Mouse (Mus musculus) T-cell, adult 2 months (primary cell): Measurements from ENCODE around the gene Nfic.

Source experiments
- DNase-seq: peaks from one replicate; pipeline ENCODE4 v3.0.0; 2022; ENCODE audit warnings: low spot score

Nfic gene

DNA sequence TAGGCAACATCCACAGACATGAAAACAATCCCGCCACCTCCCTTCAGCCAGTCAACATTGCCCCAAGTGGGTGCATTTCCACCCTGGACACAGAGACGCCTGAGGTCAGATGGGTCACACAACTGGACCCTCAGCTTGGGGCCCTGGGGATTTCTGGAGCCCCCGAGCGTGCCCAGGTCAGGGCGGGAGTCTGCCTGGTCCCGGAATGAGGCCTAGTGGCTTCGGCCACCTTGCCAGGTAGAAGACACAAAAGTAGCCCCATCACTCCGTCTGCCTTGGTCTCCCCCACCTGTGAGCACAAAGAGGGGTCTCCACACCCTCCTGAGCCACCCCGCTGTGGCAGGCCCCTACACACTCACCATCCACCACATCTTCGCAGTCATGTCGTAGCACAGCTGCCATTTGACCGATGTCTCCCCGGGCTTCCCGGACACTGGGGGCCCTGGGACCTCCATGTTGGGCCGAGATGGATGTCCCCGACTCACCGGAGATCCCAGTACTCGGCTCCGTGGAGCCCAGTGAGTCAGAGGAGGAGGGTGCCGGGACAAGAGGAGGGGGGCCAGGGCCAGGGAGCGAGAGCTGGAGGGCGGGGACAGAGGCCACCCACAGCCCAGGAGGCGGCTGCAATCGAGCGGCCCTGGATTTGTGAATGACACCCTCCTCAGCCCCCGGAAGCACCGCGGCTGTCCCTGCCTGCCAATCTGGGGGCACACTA, at the start of gene Nfic:
TSS of gene Nfic (minus strand) at position 455 of the 715 bp plus-strand sequence.
- no peak for DNase-seq

DNA sequence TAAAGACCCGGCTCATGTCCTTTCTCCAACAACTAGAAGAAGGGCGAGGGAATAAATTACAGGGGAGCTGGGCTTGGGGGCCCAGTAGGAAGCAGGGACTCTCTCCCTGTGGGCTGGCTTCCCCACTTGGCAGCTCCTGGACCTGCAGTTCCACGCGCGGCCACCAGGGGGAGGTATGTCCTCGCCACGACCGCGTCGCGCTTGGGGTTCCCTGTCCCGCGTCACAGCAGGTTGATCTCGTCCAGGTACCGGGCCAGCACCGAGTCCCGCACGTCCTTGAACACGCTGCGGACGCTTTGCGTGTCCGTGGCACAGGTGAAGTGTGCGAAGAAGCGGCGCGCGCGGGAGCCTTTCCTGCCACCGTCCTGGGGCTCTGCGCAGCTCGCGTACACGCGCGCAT, 47.2 kb upstream of the Nfic start:
- peak; percentile 90 for DNase-seq

DNA sequence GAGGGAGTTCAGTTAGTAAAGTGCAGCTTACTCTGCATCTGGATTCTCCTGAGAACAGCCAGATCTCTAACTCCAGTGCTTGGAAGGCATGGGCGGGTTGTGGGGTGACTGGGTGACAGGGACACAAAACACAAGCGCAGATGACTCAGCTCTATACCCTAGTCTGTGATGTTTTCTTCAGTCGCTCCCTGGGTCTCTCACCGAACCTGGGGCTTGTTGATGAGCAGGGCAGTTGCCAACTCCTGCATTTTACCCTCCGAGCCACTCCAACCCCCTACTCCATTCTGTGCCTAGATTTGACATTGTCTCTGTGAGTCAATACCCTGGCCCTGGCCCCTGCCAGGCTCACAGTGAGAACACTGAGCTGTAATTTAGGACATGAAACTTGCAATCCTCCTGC, 46.4 kb upstream of the Nfic start:
- no peak for DNase-seq

DNA sequence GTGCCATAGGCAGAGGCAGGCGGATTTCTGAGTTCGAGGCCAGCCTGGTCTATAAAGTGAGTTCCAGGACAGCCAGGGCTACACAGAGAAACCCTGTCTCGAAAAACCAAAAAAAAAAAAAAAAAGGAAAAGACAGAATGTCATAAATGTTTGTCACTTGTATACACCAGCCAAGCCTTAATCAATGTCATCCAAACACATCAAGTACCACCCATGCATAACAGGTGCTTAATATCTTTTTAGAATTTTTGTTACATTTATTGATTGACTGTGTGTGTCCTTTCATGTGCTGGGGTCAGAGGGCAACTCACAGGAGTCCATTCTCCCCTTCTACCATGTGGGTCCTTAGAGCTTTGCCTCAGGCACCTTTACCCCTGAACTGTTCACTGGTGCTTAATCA, 44.6 kb upstream of the Nfic start, which contains the start of gene S1pr4:
TSS of gene S1pr4 (minus strand) at position 101 of the 400 bp plus-strand sequence.
- no peak for DNase-seq

DNA sequence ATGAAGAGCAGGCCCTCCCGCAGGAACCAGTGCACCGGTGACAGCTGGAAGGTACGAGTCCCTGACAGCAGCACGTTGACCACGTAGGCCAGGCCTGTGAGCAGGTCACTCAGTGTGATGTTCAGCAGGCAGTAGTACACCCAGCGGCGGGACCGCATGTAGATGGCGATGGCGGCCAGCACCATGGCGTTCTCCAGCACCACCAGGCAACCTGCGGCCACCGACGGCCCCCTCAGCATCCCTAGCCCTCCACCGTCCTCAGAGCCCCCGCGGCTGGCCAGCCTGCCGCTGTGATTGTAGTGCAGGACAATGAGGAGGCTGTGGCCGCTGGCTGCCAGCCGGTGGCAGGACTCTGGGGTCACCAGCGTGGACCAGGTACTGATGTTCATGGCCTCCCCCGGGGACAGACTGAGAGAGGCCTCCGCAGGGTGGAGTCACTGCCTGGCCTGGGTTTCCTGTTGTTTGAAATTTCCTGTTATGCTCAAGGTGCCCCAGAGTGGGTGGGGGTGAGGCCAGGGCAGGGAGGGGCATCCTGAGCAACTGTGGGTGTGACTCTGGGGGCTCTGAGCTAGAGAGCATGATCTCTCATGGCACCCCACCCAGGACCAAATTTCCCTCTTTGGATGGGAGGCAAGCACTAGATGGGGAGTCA, 43.9 kb upstream of the Nfic start:
- peak; percentile 89 for DNase-seq

DNA sequence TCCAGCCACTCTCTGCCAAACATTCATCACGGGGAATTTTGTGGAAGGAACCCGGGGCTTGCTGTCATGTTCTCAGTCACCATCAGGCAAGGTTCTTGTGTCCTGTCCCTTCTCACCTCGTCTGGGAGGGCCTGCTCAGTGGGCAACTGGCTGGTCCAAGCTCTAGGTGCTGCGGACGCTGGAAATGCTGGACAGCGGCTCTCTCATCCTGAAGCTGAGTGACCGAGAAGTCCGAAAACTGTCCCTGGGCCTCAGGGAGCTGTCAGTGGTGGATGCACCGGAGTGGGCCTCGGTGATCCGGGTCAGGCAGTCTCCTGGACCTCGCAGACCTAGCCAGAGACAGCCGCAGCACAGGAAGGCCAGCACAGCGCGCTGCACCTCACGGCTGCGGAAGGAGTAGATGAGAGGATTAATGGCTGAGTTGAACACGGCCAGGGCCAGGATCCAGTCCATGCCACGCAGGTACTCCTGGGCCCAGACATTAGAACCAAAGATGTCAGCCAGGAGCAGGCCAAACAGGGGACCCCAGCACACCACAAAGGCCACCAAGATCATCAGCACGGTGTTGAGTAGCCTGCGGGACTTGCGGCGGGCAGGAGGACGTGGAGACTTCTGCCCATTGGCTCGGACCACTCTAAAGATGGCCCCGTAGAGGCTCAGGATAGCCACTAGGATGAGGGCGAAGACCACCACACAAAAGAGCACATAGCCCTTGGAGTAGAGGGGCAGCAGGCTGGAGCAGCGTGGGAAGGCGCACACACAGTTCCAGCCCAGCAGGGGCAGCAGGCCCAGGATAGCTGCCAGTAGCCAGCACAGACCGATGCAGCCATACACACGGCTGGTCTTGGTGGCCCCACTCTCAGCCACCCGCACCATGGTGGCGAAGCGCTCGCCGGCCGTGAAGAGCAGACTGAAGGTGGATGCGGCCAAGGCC, 43.1 kb upstream of the Nfic start:
- peak; percentile 30 for DNase-seq

DNA sequence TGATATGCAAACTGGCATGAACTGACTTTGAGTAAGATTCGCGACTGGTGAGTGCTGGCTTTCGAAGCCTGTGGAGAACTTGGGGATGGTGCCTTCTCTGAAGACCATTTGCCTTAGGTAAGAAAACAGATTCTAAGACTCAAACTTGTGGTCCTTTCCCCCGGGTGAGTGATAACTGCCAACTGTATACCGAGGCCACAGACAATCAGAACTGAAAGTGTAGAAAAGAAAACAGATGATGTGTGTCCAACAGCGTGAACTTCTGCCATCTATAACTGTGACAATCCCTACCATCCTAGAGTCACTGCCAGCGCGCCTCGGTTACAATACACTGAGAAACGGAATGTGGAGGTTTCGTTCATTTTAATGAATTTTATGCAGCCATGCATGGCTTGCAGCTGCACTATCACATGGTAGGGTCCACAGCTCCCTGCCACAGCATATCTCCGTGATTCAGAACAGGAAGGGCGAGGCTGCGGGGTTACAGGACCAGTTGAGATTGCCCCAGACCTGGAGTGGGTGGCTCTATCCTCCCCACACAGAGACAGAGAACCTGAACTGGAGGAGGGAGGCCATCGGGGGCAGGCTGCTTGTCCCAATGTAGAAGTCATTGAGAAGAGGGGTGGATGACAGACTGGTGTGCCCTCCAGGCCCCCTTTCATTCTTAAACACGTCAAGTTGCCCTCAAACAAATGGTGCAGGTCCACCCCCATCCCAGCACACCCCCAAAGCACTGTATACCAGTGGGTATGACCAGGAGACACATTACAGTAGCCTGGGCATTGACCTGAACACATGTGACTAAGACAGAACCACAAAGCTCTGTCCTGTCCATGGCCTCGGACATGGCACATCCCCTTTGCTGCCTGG, 42.2 kb upstream of the Nfic start:
- DNase-seq, result peak; percentile 22

DNA sequence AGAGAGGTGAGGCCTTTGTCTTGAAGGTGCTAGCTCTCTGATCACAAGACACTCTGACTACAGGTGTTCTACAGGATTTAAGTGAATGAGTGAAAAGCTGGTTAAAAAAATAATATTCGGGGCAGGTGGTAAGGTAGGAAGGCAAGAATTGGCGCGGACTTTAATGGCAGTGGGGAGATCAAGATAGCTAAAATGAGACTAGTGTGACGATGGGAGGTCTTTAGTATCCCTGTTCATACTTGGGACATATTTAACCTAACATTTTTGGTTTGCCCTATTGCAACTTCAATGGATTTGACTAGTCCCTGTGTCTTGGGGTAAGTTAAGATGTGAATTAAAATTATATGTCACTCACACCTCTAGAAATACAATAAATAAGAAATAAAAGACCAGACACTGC, 41.5 kb upstream of the Nfic start:
- DNase-seq, result no peak

DNA sequence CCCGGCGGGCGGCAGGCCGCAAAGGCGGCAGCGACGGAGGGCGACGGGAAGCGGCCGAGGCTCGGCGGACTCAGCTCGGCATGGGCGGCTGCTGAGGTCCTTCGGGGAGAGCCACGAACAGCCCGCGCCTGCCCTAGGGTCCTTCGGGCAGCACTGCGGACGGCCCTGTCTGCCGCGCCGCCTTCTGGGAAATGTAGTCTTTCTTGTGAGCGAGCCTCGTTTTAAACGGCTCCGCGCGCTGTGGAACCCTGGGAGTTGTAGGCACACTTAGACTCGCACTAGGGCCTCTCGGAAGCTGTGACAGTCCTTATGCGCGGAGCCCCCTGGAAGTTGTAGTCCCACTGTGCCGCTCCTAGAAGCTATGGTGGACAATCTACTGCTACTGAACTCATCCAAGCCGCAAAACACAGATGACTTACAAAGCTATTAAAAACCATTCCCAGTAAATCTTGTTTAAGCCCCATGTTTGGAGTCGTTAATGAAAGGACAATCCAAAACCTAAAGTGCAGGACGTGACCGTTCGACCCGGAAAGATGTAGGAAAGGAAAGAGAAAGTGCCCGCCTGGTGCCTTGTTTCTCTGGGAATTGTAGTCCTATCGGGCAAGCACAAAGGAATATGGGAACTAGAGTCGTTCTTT, 40.9 kb upstream of the Nfic start, which contains the start of gene Ncln:
TSS of gene Ncln (minus strand) at position 129 of the 638 bp plus-strand sequence.
- peak; percentile 98 for DNase-seq

DNA sequence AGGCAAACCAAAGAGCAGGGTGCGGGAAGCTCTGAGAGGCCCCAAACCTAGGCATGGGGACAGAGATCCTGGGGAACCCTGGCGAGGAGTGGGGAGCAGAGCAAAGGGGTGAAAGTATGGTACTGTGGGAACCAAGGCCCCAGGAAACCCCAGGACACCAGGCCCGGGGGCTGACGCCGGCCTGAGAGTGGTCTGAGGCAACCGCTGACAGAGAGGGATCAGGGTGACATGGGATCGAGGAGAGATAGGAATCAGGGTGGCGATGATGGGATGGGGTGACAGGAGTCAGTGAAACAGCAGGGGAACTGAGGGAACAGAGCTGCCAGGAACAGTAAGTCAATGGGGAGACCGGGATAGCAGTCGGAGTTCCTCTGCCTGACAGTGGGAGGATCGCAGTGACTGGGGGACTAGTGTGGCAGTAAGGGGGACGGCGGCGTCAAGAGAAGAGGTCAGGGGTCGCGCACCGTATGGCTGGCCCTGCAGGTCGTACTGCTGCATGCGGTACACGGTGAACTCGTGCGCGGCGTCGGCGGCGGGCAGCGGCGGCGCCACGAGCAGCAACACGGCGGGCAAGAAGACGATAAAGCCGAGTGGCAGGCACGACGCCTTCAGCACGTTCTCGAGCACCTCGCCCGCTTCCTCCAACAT, 40.3 kb upstream of the Nfic start:
- DNase-seq, result no peak

DNA sequence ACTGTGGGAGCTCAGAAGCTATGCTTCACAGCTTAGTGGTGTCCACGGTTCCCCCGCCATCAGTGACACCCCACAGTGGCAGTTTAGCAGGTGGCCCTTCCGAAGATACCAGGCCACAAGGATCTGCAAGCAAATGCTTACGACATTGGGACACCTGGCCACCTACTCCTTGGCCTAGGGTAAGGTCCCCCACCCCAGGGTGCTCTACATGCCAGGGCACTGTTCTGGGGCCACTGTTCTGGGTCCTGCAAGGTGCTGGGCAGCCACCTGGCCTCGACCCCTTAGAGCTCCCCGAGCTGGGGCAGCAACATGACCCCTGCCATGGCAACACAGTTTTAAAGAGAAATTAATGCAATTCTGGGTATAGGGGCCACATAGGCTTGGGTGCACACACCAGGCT, 39.7 kb upstream of the Nfic start:
- DNase-seq, result no peak

DNA sequence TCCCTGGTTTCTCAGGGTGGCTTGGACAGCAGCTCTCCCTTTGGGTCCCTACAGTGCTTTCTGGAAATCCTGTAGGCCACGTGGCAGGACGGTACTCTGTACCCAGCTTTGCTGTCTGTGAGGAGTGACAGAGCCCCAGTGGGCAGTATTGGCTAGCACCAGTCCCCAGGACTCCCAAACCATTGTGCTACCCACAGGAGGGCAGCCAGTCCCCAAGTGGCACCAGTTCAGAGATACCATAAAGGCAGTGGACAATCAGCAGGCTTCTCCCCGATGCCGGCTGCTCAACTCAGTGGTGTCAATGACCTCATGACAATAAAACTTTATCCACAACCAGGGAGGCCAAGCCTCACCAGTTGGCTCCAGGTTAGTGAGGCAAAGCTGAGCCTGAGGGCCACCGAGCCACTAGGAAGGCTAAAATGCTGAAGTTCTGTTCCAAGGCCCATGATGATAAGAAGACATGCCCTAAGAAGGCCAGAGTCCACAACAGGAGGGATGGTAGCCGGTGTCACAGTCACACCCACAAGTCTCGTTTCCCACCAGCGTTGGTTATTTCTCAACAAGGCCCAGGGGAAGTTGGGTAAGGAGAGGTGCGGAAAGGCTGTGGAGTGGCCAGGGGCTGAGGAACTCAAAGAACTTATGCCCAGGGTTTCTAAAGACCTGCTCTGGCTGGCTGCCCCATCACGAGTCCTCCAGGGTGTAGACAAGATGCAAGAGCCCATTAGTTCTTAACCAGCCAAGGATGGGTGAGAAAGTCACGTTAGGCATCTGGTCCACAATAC, 39.0 kb upstream of the Nfic start:
- no peak for DNase-seq

DNA sequence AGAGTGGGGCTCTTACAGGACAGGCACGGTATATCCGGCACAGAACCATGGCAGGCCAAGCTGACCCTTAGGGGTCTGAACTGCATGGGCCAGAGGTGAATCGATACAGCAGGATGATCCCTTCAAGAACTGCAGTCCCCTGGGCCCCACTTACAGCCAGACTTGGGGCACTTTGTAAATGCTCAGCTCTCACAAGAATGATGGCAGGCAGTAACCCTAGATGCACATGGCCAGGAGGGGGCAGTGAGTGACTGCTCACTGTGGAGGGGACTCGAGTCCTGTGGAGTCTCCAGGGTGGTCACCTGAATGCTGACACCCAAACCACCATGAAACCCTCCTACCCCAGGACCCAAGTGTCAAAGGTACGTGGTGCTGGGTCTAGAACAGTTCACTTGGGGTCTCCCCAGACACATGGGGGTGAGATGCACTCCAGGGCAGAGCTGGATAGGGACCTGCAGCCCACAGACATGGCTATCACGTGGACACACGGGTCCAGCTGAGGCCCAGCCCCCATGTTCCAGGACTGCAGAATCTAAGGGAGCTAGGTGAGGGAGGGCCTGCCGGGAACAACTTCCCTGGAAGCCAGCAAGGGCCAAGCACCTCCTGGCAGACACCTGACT, 38.3 kb upstream of the Nfic start:
- DNase-seq, result no peak

DNA sequence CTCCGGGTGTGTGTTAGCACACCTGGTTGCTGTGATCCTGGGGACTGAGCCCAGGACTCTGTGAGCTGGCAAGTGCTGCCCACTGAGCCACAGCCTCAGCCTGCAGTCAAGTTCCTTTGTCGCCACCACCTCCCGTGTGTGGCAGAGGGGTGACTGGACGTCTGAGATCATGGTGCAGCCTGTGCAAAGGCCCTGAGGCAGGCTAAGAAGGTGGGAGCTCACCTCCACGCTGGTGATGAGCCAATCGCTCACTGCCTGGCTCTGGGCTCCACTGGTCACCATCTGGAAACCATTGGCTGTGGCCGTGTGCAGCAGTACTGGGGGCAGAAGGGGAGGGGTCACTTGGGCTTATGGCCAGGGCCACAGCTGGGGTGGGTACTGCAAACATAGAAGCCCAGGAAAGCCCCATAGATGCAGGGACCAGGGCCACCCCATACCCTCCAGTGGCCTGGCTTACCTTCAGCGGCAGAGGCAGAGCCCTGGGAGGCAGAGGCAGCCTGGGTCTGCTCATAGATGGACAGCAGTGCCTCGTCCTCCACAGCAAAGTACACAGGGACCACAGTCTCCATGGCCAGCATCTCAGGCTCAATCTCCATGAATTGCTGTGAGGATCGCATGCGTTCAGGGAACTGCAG, 37.3 kb upstream of the Nfic start:
- no peak for DNase-seq

DNA sequence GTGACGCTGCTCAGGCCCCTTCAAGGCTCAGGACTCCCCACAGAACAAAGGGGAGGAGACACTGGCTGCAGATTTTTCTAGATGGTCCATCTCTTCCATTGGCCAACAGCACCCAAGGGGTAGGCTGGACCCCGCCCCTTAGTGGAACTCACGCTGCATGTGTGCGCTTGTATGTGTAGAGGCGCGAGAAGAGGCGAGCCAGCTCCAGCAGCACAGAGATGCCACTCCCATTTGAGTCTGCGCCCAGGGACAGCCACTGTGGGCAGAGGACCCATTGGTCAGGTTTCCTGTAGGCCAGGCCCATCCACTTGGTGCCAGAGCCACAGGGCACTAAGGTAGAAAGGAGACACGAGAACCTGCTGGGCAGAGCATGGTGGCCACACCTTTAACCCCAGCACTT, 35.6 kb upstream of the Nfic start:
- DNase-seq, result no peak

DNA sequence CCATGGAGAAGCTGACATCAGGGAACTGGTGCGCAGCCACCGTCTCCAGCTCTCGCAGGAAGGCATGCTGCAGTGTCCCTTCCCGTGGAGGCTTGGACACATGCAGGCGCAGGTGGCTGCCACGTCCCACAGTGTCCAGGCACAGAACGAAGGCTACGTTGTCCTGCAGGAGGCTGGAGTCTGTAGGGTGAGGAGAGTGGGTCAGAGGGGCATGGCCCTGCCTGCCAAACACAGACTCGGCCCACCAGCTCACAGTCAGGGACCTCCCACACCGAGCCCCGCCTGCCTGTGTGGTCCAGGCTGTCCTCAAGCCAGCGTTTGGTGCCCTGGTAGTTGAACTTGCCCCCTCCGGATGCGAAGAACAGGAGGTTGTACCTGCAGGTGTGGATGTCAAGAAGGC, 34.5 kb upstream of the Nfic start:
- no peak for DNase-seq

DNA sequence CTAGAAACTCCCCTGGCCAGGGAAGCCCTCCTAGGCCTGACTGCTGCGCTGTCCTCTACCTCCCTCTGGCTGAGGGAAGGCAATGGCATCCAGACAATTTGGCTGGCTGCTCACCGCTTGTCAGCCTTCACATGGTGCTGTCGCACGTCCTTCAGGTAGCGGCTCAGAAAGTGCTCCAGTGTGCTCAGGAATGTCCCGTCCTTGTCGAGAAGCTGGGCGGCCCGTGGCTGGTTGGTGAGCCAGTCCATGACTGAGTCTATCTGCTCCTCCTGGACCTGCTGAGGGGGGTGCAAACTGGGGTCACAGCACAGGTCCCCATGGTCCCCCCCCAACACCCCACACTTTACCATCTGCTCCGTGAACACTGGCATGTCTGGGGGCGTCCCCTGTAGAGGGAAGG, 32.6 kb upstream of the Nfic start:
- no peak for DNase-seq

DNA sequence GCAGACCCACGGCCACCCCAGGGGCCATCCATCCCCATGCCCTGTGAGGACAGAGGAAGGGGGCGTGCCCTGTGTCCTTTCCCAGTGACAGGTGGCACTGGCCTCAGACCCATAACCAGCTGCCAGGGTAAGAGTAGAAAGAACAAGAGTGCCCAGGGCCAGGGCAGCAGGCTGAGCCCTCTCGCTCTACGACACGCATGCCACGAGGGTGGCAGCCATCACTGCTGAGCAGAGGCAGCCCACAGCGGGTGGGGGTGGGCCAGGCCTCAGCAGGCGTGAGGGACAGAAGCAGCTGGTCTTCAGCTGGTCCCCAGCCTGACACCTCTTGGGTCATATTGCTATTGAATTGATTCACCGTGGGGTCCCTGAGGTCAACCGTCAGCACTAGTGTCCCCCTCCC, 31.1 kb upstream of the Nfic start:
- no peak for DNase-seq

DNA sequence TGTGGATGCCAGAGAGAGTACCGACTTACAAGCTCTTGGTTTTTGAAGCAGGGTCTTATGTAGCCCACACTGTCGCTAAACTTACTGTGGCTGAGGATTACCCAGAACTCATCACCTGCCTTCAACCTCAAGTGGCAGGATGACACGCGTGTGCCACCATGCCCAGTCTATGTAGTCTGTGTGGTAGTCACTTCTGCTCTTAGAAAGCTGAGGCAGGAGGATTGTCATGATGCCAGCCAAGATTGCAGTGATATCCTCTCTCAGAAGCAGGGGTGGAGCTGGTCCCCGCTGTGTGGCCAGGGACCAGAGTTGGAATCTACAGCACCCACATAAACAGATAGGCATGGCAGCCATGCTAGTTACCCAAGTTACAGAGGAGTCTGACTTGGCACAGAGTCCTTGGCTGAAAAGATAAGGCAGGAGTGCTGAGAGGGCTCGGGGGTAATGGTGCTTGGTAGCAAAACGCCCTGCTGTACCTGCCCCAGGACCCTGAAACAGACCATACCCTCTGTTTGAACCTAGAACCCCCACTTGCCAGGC, 30.1 kb upstream of the Nfic start:
- DNase-seq, result no peak
